Mouse (Mus musculus): ENCODE measurements around the gene Pum3. TPM values are rescaled to one million over a fixed set of nuclear protein-coding genes. Genes with fewer than 3 reads are reported as not detected.
A peak's percentile ranks its signal among the peaks of the same experiment; 100 is the strongest.

Gene Pum3
- 10 to 100 TPM; 33.8 to 40.2 TPM for total RNA-seq (2021)
- long read RNA-seq, experiment 1, transcript Pum3-201 (18 exons, 3,471 nt) = major isoform, 29 of 50 reads
- long read RNA-seq, experiment 1, partial matches to known transcripts = 10 of 50 reads
- long read RNA-seq, experiment 1, other reads (novel, unspliced or antisense) = 11 of 50 reads
- long read RNA-seq, experiment 2, transcript Pum3-201 (18 exons, 3,471 nt) = major isoform, 32 of 44 reads
- long read RNA-seq, experiment 2, partial matches to known transcripts = 9 of 44 reads
- long read RNA-seq, experiment 2, other reads (novel, unspliced or antisense) = 3 of 44 reads

- DNase-seq = peak; percentile 88
These were observed at the start of gene Pum3 for GRCm38 (mm10) chr19:27429745-27430251. TSS of gene Pum3 (minus strand) at chr19:27429825.

GRCm38 (mm10) chr19:27466691-27467090 lies 37.1 kb upstream of the Pum3 start:
- DNase-seq = no peak

DNA sequence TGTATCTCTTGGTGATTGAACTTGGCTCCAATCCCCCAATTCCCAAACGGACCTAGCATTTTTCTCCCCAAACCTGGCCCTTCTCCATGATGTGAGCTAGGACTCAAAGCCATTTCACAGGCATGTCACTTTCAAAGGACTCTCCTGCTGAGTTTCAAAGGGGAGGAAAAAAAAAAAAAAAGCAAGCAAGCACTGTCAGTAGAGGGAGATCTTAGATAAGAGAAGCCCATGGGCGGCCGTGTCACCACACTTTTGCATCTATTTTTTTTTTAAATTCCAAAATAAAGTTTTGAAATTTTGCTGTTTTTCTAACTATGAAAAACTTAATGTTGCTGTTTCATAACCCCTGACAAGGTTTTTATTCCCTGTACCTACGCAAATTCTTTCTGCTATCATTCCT lies 33.0 kb upstream of the Pum3 start:
- no peak for DNase-seq

- DNase-seq = peak; percentile 70
These were observed 20.8 kb upstream of the Pum3 start for GRCm38 (mm10) chr19:27450458-27450857.

DNA sequence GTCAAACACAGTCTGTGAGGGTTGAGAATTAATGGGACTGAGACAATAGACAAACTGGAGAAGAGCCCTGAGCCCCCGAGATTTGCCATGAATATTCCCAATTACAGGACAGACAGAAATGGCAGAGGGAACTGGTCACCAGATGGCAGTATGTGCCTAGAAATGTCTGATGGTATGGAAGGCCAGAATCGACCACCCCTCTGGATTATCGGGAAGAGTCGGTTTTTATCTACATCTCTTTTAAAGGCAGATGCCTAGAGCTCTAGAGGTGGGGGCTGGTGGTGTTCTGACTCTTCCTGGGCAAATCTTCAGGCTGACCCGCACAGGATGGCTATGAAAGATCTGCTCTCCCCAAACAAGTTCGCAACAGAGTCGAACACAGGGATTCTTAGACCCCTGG lies 17.9 kb upstream of the Pum3 start:
- DNase-seq = no peak

DNA sequence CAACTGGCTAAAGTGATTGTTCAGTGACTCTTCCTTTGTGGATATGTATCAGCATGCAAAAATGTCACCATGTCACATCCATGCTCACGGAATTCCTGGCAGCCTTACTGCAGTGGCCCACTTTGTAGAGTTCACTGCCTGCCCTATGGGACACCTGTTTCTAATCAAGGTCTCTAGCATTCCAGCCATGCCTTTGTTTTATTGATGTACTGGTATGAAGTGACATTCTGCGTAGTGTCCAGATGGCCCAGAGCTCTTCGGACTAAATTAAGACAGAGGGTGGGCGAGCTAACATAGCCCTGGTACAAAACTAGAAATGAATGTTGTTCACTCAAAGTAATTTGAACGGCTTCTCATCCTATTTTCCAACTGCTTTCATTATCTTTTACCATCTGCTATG lies 11.5 kb upstream of the Pum3 start:
- no peak for DNase-seq

DNA sequence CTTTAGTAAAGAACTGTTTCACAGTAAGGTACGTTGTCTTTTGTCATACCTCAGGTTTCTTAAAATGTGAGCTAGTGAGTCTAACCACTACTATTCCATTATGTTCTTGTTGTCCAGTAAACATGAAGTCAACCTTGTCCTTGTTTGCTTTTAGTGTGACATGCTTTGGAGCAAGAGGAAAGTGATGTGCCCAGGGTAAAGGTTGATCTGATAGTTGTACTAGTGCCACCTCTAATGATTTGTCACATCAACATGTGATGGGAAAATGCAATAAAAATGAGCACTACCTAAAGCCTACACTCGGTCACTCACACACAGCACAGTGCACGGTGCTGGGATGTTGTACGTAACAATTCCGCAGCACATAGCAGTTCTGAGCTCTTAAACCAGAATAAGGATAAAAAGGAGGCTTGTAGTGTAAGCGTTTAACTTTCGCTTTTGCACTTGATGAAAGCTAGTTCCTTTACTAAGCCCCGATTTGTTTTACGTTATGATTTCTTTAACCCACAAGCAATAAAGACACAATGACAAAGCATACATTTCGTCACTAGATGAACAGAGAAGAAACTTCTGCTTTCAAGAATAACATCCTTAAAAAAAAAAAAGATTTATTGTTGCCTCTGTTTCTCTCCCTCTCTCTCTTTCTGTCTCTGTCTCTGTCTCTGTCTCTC lies 8.5 kb upstream of the Pum3 start:
- no peak for DNase-seq

DNA sequence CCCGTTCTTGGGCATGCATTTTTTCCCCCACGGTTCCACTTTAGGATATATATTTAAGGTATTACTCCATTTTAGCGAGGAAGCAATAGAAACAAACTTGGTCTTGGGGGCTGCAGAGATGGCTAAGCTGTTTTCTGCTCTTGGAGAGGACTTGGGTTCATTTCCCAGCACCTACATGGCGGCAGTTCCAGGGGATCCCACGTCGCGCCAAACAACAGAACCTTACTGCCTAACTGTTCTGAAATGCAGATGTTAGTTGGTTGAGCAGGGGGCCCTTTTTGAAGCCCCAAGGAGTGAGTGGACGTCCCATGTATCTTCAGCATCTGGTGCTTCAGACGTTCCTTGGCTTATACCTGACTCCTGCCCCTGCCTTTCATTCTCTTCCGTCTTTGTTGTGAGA lies 781 bp upstream of the Pum3 start:
- DNase-seq = no peak

- no peak for DNase-seq
These were observed 344 bp downstream of the Pum3 start for GRCm38 (mm10) chr19:27429281-27429680.

DNA sequence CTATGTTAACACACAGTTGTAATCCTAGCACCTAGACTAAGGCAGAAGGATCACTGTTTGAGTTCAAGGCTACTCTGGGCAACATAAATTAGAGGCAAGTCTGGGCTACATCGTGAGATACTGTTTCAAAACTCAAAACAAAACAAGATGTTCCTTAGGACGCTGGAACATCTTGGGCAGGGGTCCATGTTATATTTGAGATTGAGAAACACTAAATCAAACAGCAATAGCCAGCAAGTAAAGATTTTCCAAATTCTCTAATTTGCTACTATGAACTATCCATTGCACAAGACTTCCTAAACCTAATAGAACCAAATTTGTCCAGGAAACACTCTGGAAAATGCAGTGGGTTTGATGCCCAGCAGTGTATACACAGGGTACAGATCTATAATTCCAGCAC lies 1.8 kb downstream of the Pum3 start:
- no peak for DNase-seq

GRCm38 (mm10) chr19:27426451-27426850 lies 3.2 kb downstream of the Pum3 start:
- no peak for DNase-seq

GRCm38 (mm10) chr19:27425656-27426055 lies 4.0 kb downstream of the Pum3 start:
- peak; percentile 45 for DNase-seq

GRCm38 (mm10) chr19:27417375-27417774 lies 12.2 kb downstream of the Pum3 start:
- DNase-seq = no peak

- DNase-seq = peak; percentile 62
These were observed 13.1 kb downstream of the Pum3 start for GRCm38 (mm10) chr19:27416569-27416968.

- DNase-seq = no peak
These were observed 18.3 kb downstream of the Pum3 start for GRCm38 (mm10) chr19:27411340-27411739.

DNA sequence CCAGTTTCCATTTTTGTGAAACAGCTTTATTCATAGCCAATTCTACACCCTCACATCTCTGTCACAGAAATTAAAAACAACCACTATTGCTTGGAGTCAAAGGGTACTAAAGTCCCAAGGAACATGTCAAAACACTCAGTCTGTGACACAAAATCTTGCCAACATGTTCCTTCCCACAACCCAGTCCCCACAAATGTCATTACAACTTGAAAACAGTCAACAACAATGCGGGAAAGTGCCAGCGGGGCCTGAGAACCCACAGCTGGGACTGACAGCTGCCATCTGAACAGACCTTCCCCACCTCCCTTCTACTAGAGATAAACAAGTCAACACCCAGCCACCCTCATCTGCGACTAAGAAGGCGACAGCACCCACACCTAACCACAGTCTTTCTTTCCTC lies 18.9 kb downstream of the Pum3 start:
- DNase-seq = no peak

GRCm38 (mm10) chr19:27409782-27410181 lies 19.8 kb downstream of the Pum3 start:
- no peak for DNase-seq

GRCm38 (mm10) chr19:27409196-27409595 lies 20.4 kb downstream of the Pum3 start:
- DNase-seq = no peak

GRCm38 (mm10) chr19:27397797-27398196 lies 31.8 kb downstream of the Pum3 start:
- DNase-seq = no peak

- no peak for DNase-seq
These were observed 32.4 kb downstream of the Pum3 start for GRCm38 (mm10) chr19:27397223-27397622.

GRCm38 (mm10) chr19:27396719-27397118 lies 32.9 kb downstream of the Pum3 start:
- no peak for DNase-seq

DNA sequence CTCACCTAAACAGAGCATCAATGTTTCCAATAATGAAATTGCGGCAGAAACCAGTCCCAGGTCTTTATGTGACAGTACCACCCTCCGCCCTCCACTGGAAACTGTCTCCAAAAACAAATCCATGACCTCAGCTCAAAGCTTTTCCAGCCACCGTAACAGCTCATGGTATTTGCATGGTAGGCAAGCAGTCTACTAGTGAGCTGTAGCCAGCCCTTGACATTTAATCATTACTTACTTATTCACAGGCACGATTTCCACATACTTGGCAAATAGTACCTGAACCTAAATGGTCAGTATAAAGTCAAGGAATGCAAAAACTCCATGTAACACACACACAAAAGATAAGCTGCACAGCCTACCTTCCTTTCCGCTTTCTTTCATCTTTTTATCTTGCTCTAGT lies 33.7 kb downstream of the Pum3 start:
- DNase-seq = no peak

GRCm38 (mm10) chr19:27395481-27395880 lies 34.1 kb downstream of the Pum3 start:
- no peak for DNase-seq

Data from gastrocnemius, postnatal 10 days (tissue).